In the genomic region with DNA sequence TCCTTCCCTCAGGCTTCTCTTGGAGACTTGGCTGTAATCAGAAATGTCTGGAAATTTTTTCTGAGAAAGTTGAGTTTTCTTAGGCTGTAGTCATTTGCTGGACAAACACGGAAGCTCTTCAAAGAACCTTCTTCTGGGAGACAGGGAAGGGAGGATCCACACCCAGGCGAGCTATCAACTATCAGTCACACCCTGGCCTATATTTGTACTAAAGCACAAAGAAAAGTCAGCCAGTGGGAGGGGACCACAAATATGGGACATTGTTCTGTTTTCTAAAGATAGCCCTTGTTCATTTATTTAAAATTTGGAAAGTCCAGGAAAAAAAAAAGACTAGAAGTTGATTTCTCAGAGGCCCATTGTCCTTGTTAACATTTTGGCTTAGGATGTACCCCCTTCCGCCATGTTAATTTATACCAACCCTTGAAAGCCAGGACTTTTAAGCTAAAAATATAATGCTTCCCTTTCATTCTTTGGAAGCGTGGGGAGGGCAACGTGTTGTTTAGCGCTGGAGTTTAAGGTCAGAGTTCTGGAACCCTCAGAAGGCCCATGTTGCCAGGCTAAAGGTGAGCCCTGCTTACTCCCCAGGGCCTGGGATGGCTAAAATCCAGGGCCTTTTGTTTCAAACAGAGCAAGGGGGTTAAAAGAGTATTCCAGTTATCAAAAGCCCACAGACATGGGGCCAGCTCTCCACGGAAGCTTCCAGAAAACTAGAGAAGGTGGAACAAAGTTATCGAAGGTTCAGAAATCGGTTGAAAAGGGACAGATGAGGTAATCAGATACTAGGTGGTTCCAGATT, we compare ENCODE assay signal across 8 mouse cellular contexts.
A peak's percentile ranks its signal among the peaks of the same experiment; 100 is the strongest.
DNase-seq lines count a peak whose midpoint lies in the region; ATAC-seq and TF ChIP-seq lines count a peak whose summit lies in the region.

No protein-coding gene starts in this region.

- no peak overlapping the region; the same call in 1 of the 2 replicates for H3K27ac ChIP-seq in heart, embryonic 11.5 days (ENCODE audit: low read depth, low read length)
- H3K27ac ChIP-seq in kidney, postnatal 0 days = 0 out of 2 replicates have a peak overlapping the region, but pooled peaks have one; percentile 68
- H3K27ac ChIP-seq in stomach, postnatal 0 days (replicated peaks) = peak overlapping the region; percentile 85

- peak overlapping the region; percentile 65 for H3K4me2 ChIP-seq in heart, embryonic 11.5 days
- H3K4me2 ChIP-seq in kidney, postnatal 0 days (ENCODE audit: low read length) = peak overlapping the region; percentile 55
- peak overlapping the region; percentile 39 for H3K4me2 ChIP-seq in stomach, postnatal 0 days (replicated peaks; ENCODE audit: low read depth)

- TF ChIP-seq CTCF in kidney, postnatal 0 days (IDR thresholded peaks at IDR 0.05; ENCODE audit: low read depth) = no peak
- no peak for TF ChIP-seq CTCF in stomach, postnatal 0 days (IDR thresholded peaks at IDR 0.05; ENCODE audit: low read depth)

- no peak for DNase-seq in kidney, postnatal 0 days (ENCODE audit: low spot score)
- DNase-seq in stomach, postnatal 0 days (ENCODE audit: low spot score) = no peak
- no peak for DNase-seq in thymus, postnatal 25 days
- no peak for DNase-seq in frontal cortex, postnatal 25 days (ENCODE audit: low spot score in 2 of 2)

- no peak for ATAC-seq in megakaryocyte, adult 5-6 weeks (ENCODE audit: poor library complexity, severe bottlenecking)
- ATAC-seq in heart, embryonic 11.5 days (replicated peaks; ENCODE audit: insufficient number of reproducible peaks, low FRiP score, low TSS enrichment) = no peak
- no peak for ATAC-seq in kidney, postnatal 0 days (replicated peaks; ENCODE audit: low FRiP score, low read depth)
- ATAC-seq in stomach, postnatal 0 days (ENCODE audit: low FRiP score, low TSS enrichment) = no peak
- ATAC-seq in megakaryocyte-erythroid progenitor cell, adult 5-6 weeks (replicated peaks; ENCODE audit: low FRiP score, low TSS enrichment, poor library complexity, severe bottlenecking) = no peak

- 75% methylated on average over 9 of the region's 9 CpGs for WGBS in heart, embryonic 11.5 days (ENCODE audit: insufficient replicate concordance)
- 67% methylated on average over 9 of the region's 9 CpGs for WGBS in kidney, postnatal 0 days
- 64% methylated on average over 9 of the region's 9 CpGs for WGBS in stomach, postnatal 0 days

- TF ChIP-seq EP300 in stomach, postnatal 0 days (optimal IDR thresholded peaks at IDR 0.05) = no peak

- peaks cover 5% of the 10 kb centered on the region for H3K36me3 ChIP-seq in megakaryocyte, embryonic 14.5 days (replicated peaks; ENCODE audit: low read length)
- H3K36me3 ChIP-seq in heart, embryonic 11.5 days (ENCODE audit: control insufficient read depth, insufficient read depth, low read length) = no peaks in the 10 kb centered on the region
- H3K36me3 ChIP-seq in kidney, postnatal 0 days (ENCODE audit: insufficient read depth, low read length) = no peaks in the 10 kb centered on the region
- no peaks in the 10 kb centered on the region for H3K36me3 ChIP-seq in stomach, postnatal 0 days (ENCODE audit: control insufficient read depth, insufficient read depth, low read length)

- no peaks in the 10 kb centered on the region for H3K27me3 ChIP-seq in megakaryocyte, embryonic 14.5 days (replicated peaks)
- peaks cover 7% of the 10 kb centered on the region for H3K27me3 ChIP-seq in heart, embryonic 11.5 days (ENCODE audit: control insufficient read depth, insufficient read depth, low read length)
- H3K27me3 ChIP-seq in kidney, postnatal 0 days (ENCODE audit: insufficient read depth, low read length) = no peaks in the 10 kb centered on the region
- no peaks in the 10 kb centered on the region for H3K27me3 ChIP-seq in stomach, postnatal 0 days (ENCODE audit: control insufficient read depth, insufficient read depth, low read length)

- H3K4me1 ChIP-seq in megakaryocyte, embryonic 14.5 days = peaks cover 99% of the 10 kb centered on the region
- peaks cover 10% of the 10 kb centered on the region; the same call in 1 of the 2 replicates for H3K4me1 ChIP-seq in heart, embryonic 11.5 days (ENCODE audit: control insufficient read depth, insufficient read depth, low read length)
- peaks cover 12% of the 10 kb centered on the region for H3K4me1 ChIP-seq in kidney, postnatal 0 days (replicated peaks; ENCODE audit: insufficient read depth, low read length)
- no peaks in the 10 kb centered on the region; the same call in 1 of the 2 replicates for H3K4me1 ChIP-seq in stomach, postnatal 0 days (replicated peaks; ENCODE audit: control insufficient read depth, insufficient read depth)

- H3K4me3 ChIP-seq in megakaryocyte, embryonic 14.5 days (replicated peaks) = peak overlapping the region; percentile 90
- H3K4me3 ChIP-seq in heart, embryonic 11.5 days (ENCODE audit: low read depth, low read length) = no peak overlapping the region
- no peak overlapping the region for H3K4me3 ChIP-seq in kidney, postnatal 0 days (replicated peaks; ENCODE audit: low read depth, low read length)
- no peak overlapping the region for H3K4me3 ChIP-seq in stomach, postnatal 0 days (ENCODE audit: low read depth, low read length)

- H3K9me3 ChIP-seq in megakaryocyte, embryonic 14.5 days = no peaks in the 10 kb centered on the region
- no peaks in the 10 kb centered on the region for H3K9me3 ChIP-seq in heart, embryonic 11.5 days (replicated peaks; ENCODE audit: control insufficient read depth, low read length)
- H3K9me3 ChIP-seq in kidney, postnatal 0 days (replicated peaks; ENCODE audit: low read length) = no peaks in the 10 kb centered on the region
- H3K9me3 ChIP-seq in stomach, postnatal 0 days (ENCODE audit: control insufficient read depth, low read length) = no peaks in the 10 kb centered on the region

- no peak overlapping the region for H3K9ac ChIP-seq in heart, embryonic 11.5 days (ENCODE audit: low read depth, low read length)
- no peak overlapping the region for H3K9ac ChIP-seq in kidney, postnatal 0 days (ENCODE audit: low read depth, low read length)
- H3K9ac ChIP-seq in stomach, postnatal 0 days (ENCODE audit: low read length) = 0 out of 2 replicates have a peak overlapping the region, but pooled peaks have one; percentile 27
